Mouse (Mus musculus) right cerebral cortex, adult 2 months (tissue): ENCODE results near the gene Bach2.

Experiments
- DNase-seq, 2 experiments: peaks; one replicate each; pipeline ENCODE4 v3.0.0; 2021 to 2022; ENCODE audit warnings: low spot score in 2 of 2

Gene Bach2

DNA sequence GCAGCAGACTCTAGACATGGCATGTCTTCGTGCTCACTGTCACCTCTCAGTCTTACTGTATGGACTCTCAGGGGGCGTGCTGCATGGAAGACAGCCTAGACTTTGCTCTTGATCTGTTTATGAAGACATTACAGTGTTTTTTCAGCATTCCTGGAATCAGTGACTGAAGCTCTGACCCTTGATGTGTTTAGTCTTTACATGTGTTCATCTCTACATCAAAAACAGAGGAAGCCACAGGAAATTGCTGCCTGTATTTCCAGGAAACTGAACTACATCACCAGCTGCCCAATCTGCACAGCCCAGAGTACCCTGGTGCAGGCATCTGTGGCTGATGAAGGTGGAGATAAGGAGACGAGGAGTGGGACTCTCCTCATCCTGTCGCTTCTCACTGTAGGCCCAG is 52.8 kb downstream of the Bach2 start:
- no peak for DNase-seq

DNA sequence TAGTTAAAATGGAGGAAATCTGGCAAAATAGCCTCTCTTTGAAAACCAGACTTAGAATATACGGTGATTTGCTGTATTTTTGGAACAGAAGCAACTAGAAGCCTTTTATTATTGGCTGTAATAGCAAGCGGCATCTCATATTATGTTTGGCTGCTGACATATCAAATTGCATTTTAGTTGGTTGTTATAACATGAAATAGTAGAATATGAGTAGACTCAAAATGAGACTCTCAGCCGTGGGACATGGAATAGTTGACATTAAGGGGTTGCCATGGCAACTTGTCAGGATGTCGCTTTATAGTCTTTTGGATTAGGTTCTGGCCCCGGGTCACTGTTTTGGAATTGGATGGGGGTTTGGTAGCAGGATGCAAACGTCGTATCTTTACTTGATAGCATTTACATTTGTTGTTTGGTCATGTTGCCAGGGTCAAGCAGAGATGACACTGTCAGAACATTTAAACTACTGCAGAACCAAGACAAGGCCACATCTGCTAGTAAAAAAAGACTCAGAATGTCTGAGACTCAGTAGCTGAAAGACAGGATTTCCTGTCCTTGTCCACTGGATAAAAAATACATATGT is 55.2 kb downstream of the Bach2 start:
- DNase-seq = no peak

DNA sequence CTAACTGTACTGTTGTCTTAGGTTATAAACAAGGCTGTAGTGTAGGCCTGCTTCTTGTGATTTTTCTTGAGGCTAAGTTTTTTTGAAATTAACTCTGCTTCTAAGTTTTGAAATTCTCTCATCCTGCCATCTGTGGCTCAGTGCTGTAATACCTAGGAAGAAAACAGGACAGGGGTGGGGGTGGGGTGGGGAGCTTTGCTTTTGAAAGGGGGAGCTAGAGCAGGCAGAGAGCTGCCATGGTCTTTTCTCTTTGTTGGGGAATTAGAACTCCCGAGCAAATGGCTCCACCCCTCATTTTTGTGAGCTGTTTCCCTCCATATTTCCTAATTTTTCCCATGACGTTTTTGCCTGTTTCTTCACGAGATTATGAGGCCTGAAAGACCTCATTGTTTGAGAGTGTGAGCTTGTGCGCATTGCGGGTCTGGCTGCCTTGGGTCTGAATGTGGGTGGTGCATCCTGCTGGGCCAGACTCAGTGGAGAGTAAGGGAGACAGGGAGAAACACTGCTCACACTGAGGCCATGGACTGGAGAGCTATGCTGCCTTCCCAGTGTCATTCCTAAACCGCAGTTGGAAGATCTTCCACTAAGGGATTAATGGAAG is 58.6 kb downstream of the Bach2 start:
- DNase-seq = no peak

DNA sequence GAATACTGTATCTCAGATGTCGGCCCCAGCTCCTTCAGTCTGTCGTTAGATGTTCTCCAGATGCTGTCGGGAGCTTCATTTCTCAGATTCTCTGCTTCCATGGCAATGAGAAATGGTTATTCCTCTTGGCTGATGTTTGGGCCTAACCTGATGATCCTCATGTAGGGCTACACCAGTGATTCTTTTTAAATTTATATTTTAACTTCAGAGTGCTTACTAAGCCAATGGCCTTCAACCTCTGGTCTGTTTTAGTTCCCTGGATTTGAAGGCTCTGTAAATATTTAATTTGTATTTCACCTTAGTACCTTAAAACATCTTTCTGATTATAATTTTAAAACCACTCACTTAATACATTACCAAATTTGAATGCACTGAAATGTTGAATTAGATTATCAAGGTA is 60.6 kb downstream of the Bach2 start:
- DNase-seq = no peak

DNA sequence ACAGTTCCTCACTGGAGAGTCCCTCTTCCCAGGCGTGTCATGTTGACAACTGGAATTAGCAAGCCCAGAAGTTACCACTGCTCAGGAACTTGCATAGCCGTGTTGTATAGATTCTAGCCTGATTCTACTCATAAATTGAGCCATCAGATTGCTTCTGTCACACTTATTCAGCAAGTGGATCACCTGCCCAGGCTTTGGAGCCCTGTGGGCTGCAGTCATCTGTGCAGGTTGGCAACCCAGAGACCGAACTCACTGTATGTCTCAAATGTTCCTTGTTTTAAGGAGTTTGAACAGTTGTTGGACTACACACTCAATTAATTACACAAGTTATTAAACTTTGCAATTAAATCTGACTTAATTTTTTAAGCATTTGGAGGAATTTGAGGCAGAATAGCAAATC is 61.4 kb downstream of the Bach2 start:
- no peak for DNase-seq

DNA sequence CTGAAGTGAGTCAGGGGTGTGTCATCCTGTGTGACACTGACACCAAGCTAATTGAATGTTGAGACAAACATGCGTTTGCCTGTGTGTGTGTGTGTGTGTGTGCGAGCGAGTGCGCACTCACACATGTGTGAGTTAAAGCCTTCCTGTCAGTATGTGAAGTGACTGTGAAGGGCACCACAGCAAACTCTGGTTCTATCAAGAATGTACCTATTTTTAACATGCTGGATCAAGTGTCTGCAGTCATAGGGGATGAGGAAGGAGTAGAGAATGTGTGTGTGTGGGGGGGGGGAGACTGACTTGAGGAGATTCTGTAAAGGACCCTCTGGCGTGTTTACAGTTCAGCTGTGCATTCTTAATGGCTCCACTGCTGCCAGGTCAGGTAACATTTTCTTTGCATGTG is 64.1 kb downstream of the Bach2 start:
- DNase-seq = no peak

DNA sequence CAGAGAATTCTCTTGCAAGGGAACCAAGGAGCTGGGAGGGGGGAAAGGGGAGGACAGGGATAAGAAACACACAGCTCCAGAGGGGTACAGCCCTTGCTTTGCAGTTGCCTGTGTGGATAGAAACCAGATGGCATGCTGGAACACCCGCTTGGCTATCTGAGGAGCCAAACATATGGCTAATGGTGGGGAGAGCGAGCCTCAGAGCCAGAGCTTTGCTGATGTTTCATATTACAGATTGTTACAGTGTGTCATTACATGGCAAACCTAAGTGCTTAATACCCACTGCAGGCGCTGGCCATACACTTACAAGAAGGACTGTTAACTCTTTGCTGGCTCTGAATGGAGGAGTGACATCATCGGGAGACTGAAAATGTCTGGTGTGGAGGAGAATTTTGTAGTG is 64.5 kb downstream of the Bach2 start:
- peak; percentile 33 to 56 for DNase-seq

DNA sequence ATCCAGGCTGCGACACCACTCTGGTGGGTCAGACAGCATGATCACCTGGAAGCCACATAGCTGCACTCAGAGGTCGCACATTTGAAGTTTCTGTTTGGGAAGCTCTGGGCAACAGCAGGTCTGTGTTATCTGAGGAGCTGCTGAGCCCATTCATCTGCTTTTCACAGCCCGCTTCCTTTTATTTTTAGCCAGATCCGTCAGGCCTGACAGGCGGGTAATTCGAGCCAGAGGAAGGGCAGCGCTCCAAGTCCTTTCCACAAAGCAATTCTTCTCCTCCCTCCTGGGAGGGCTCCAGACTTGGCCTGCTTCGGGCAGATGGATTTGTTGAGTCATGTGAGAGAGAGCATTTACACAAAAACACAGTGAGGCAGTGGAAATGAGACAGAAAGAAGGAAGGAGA is 65.1 kb downstream of the Bach2 start:
- DNase-seq = peak; percentile 84 to 91

DNA sequence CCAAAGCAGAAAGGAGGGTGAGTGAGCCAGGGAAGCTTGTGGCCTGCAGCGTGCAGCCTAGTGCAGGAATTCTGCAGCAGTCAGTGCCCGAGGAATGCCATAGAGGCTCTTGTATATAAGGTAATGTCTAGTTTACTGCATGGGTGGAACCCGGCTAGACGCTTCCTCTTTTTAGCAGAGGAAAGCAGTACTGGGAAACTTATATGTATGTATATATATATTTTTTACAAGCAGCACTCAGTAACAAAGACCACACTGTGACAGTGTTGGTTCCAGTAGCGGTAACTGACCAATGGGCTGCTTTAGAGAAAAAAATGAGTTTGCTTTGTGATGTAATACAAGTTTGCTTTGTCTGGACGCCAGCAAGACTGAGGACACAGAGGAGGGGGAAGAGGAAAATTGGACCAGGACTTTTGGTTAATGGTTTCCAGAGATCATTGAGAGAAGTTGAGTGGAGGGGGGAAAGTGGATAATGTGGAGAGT is 65.7 kb downstream of the Bach2 start:
- peak in 1 of 2 experiments; percentile 28 for DNase-seq

DNA sequence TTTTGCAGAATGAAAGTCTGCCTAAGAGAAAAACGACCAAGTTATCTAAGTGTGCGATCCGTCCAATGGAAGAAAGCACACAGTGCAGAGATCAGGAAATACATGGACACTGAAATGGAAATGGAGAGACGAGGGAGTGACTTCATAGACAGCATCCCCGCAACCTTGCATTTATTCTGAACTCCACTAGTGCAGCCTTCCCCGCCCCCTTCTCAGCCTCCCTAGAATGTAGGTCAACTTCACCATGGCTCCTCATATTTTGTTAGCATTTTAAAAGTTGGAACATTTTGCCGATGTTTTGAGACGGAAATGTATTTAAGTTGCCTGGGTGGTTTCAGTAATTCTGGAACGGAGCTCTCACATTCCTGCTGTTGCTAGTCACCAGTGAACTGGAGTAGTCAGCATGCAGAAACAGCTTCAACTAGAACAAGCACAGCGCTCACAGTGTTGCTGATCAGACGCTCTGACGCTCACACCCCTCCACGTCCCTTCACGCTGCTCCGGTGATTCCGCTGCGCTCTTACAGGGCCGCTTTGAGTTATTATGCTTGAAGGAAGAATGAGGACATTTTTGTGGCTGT is 66.5 kb downstream of the Bach2 start:
- DNase-seq = peak; percentile 41 to 62

DNA sequence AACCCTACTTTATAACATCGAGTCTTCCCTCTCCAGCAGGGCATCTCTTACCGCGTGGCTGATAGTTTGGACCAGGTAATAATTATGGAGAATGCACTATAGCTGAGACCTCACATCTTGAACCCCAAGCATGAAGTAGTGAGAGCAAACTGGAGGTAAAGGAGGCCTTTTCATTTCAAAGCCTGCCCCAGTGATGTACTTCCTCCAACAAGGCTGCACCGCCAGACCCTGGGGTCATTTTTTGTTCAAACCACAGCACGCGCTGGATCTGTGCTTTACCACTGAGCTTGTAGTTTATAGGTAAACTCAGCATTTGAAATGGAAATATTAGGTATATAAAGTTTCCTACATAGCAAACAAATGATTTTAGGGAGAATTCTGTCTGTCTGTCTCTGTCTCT is 67.1 kb downstream of the Bach2 start:
- no peak for DNase-seq

DNA sequence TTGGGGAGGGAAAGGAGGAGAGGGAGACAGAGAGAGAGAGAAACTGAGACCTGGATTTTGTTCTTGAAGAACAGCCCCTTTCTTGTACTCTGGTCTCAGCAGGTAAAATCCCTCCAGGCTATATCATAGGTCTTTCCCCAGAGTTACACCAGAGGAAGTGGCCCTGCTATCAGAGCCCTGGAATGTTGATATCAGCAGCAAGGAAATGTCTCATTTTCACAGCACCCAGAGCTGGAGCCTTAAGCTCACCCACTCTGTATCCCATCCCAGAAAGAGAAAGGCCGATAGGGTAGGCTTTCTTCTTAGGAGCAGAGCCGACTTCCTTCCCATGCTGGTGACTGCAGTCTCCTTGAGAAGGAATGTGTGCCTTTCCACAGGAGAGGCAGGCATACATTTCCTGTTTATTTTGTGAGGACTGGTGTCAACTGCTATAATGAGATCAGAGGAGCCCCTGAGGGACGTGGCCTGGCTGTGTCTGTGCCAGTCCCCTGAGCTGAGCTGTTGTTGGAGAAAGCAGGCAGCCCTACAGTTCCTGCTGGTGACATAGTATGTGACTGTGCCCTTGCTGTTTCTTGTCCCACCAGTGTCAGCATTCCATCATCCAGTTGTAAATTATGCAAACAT is 67.7 kb downstream of the Bach2 start:
- DNase-seq = no peak

DNA sequence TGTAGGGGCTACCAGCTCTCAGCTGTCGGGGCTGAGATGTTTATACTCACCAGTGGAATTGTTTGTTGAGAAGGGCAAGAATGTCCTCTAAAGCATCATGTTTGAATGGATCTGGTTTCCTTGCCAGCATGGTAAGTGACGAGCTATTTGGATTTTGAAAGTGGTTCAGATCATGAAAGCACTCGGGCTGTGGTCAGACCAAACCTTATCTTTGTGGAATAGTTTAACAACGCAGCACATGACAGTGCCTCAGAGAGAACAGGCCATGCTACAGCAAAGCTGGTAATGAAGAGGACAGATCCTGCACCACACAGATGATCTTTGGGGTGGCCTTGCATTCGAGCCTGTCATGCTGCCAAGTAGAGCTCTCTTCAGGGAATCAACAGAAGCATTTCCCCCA is 68.6 kb downstream of the Bach2 start:
- DNase-seq = no peak

DNA sequence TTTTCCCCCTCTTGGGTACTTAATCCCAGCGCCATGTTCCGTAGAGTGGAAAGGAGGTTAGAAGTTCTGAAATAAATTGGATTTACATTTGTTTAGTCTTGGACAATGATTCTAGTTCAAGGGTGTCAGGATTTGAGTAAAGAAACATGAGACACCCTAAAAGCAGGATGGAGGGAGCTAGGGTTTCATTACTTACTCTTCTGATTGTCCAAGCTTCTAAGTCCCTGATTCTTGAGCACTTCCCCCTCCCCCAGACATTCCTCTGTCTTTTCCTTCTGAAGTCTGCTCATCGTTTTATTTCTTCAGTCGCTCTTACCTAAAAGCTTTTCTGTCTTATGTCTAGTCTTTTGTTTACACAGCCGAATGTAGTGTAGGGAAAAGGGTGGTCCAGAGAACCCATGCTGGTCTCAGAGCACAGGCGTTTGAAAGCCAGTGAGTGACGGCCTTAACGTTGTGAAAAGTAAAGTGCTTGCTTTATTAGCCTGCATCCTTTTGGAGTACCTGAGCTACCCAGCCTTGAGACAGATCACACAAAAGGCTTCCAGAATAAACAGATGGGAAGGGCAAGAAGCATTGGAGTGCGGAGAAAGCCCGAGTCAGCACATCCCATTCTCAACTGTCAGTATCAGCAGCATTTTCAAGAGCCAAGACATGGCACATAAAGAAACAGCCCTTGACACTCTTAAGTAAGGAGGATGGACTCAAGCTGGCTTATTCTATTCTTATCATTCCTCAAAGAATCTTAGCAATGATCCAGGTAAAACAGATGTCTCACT is 73.8 kb downstream of the Bach2 start:
- DNase-seq = no peak

DNA sequence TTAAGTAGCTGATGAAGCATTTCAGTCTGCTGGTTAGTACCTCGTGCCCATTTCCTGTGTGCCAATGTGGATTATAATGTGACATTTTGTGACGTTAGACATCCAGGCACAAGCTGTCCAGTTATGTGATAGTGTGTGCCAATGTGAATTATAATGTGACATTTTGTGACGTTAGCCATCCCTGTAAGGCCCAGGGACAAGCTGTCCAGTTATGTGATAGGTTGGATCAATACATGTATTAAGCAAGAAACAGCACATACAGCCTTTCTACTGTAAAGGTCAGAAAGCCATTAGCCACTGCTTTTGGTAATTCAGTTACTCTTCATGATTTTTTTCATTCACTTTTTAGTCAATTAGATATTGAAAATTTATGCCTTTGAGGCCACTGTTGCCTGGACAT is 76.3 kb downstream of the Bach2 start:
- DNase-seq = no peak

DNA sequence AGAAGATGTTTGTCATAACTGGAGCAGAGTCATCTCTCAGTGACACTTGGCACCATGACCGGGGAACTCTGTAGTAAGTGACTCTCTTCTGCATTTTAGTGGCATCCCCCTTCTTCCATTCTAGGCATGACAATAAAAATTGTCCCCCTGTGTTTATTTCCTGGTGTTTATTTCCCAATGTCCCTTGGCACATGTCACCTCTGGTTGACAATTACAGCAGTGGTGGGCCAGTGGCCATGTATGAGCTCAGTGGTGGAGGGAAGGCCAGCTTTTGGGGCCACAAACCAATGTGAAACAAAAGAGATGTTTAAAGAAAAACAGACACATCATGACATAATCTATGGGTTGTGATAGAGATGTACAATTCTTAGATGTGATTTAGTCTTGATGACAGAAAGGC is 80.0 kb downstream of the Bach2 start:
- no peak for DNase-seq

DNA sequence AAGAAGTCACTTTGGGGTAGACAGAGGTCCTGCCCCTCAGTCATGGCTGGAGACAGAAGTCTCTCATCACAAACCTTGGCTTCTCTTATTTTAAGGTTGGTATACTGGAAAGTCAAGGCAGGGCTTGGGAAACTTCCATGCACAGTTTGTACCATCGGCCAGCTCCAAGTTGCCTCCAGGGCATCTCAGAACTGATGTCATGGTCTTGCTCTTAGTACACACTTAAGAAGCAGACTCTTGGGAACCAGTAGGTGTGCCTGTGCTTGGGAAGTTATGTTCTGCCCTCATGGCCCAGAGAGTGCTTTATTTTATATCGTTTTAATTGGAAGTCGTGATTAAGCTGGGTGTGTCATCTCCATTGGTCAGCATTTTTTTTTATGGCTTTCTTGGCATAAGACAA is 80.7 kb downstream of the Bach2 start:
- DNase-seq = no peak

DNA sequence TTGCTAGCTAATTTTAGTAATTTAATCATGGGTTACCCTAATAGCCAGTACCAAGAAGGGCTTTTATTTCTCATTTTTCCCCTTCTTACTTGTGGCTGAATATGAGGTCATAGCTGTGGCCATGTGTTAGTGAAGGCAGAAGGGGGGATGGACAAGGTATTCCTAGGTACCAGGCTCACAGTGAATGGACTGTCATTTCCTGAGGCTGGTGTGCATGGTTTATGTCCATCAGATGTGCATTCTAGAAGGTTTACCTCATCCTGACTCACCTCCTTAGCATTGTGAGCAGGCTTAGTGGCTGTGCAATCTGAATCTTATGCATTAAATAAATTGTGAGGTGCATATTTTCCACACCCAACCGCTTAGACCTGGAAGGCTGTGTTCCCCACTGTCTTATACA is 81.4 kb downstream of the Bach2 start:
- DNase-seq = no peak

DNA sequence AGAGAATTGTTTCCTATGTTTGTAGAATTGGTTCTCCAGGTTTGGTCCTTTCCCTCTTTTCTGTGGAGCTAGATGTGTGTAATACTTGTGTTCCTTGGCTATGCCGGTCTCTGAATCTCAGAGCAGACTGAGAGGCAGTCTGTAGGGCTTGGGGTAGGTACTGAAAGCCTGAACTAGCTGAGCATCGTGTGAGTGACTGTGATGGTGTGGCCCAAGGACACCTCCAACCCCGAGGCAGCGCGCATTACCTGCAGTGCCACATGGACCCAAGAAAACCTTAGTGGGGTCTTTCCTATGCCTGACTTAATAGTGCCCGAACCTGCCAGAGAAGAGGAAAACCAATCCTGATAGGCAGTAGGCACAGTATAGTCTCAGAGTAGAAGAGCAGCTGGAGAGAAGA is 85.5 kb downstream of the Bach2 start:
- DNase-seq = no peak

DNA sequence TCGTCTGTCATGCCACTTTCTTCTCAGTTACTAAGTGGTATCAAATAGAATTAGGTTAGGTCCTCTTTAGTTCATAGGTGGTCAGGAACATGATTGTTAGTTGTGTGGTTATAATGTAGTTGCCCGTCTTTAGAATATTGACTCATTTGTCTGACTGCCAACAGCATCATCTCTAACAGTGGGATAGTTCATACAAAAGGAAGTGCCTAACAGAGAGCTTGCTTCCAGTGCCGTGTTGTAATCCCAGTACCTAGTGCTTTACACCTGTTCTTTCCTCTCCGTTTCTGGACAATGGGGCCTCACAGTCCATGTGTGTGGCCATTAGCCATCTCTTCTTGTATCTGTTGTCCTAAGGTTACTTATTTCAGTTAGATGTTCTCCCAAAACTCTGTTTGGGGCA is 86.4 kb downstream of the Bach2 start:
- no peak for DNase-seq

DNA sequence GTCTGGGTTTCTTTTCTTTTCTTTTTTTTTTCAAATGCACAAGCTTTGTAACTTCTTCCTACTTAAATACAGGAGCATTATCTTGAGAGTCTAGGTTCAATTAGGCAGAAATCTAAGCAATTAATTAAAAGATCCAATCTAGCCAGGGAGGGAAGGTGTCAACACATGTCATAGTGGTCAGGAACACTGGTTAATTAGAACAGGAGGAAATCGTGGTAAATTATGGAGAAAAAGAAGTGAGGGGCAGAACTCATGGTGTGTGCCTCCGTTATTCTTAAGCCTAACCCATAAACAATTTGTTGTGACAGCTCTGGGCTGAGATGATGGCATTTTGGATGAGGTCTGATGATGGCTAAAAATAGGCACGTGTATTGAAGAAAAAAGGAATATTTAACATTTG is 87.0 kb downstream of the Bach2 start:
- DNase-seq = no peak

DNA sequence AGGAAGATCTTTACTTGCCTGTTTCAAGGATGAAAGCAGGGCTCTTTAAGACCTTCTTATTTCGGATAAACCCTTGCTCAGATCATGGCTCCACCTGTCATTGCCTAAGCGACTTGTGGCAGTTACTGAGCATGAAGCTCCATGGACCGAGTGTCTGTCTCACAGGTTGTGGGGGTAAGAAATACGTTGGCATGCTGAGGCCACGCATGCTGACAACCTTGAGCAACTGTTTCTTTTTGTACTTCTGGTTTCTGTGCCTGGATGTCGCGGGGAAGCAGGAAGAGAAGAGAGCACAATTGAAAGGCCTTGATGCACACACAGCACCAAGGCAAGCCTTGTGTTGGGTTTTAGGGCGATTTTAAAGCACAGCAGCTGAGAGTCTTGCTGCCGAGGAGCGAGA is 87.7 kb downstream of the Bach2 start:
- DNase-seq = no peak
